Mouse (Mus musculus) T-helper 17 cell (primary cell): ENCODE measurements around the gene Numa1.
"Not testable (repeated sequence)": the region's sequence is repeated elsewhere in the genome, so short reads cannot be mapped to it uniquely, and the experiment has no call there.

Experiments used
- in situ Hi-C, 2 experiments: fragments of 300-600 bp; cut with MboI, MseI; formaldehyde crosslinking; loops; 1 replicate in 1 of 2; 2 replicates in 1 of 2; pipeline ENCODE4 v1.15.1; 2025; ENCODE audit warnings: high pct_unique_total_duplicates in 2 of 2

Numa1 gene

GRCm38 (mm10) chr7:101936996-101937395 lies 3.1 kb downstream of the Numa1 start:
- in situ Hi-C loops = loop anchor here in 1 of 2 experiments (5.0 kb wide), 1 partner anchor 615 kb away; no protein-coding TSS in a partner anchor

- in situ Hi-C loops = loop anchor here in 1 of 2 experiments (5.0 kb wide), 1 partner anchor 615 kb away; no protein-coding TSS in a partner anchor
Measured at GRCm38 (mm10) chr7:101937569-101937968, 3.7 kb downstream of the Numa1 start.

- in situ Hi-C loops = loop anchor here in 1 of 2 experiments (5.0 kb wide), 1 partner anchor 614 kb away; no protein-coding TSS in a partner anchor
Measured at GRCm38 (mm10) chr7:101938348-101938747, 4.4 kb downstream of the Numa1 start.

GRCm38 (mm10) chr7:101939758-101940157 lies 5.8 kb downstream of the Numa1 start:
- in situ Hi-C loops = loop anchor here in 1 of 2 experiments (5.0 kb wide), 1 partner anchor 613 kb away; no protein-coding TSS in a partner anchor

- in situ Hi-C loops = not testable (repeated sequence)
Measured at GRCm38 (mm10) chr7:101949008-101949407, 15.1 kb downstream of the Numa1 start.

GRCm38 (mm10) chr7:101951648-101952047 lies 17.7 kb downstream of the Numa1 start:
- in situ Hi-C loops = no loop called here

- in situ Hi-C loops = no loop called here
Measured at GRCm38 (mm10) chr7:101952098-101952497, 18.2 kb downstream of the Numa1 start.

- in situ Hi-C loops = no loop called here
Measured at GRCm38 (mm10) chr7:101954163-101954562, 20.3 kb downstream of the Numa1 start.

- in situ Hi-C loops = no loop called here
Measured at GRCm38 (mm10) chr7:101955276-101955675, 21.4 kb downstream of the Numa1 start.

GRCm38 (mm10) chr7:101955862-101956261 lies 22.0 kb downstream of the Numa1 start:
- in situ Hi-C loops = no loop called here

- in situ Hi-C loops = no loop called here
Measured at GRCm38 (mm10) chr7:101956481-101956880, 22.6 kb downstream of the Numa1 start.

- in situ Hi-C loops = no loop called here
Measured at GRCm38 (mm10) chr7:101956911-101957310, 23.0 kb downstream of the Numa1 start.

GRCm38 (mm10) chr7:101962829-101963228 lies 28.9 kb downstream of the Numa1 start:
- in situ Hi-C loops = no loop called here

- in situ Hi-C loops = no loop called here
Measured at GRCm38 (mm10) chr7:101963621-101964020, 29.7 kb downstream of the Numa1 start.

GRCm38 (mm10) chr7:101964551-101964950 lies 30.6 kb downstream of the Numa1 start:
- in situ Hi-C loops = no loop called here

- in situ Hi-C loops = no loop called here
Measured at GRCm38 (mm10) chr7:101965606-101966005, 31.7 kb downstream of the Numa1 start.

GRCm38 (mm10) chr7:101967256-101967655 lies 33.3 kb downstream of the Numa1 start:
- in situ Hi-C loops = no loop called here

- in situ Hi-C loops = no loop called here
Measured at GRCm38 (mm10) chr7:101968751-101969150, 34.8 kb downstream of the Numa1 start.

GRCm38 (mm10) chr7:101969694-101970428 lies 36.0 kb downstream of the Numa1 start:
- in situ Hi-C loops = no loop called here

- in situ Hi-C loops = no loop called here
Measured at GRCm38 (mm10) chr7:101970429-101970775, 36.5 kb downstream of the Numa1 start.

- in situ Hi-C loops = no loop called here
Measured at GRCm38 (mm10) chr7:101970821-101971461, 37.0 kb downstream of the Numa1 start.

- in situ Hi-C loops = no loop called here
Measured at GRCm38 (mm10) chr7:101971721-101972120, 37.8 kb downstream of the Numa1 start.

GRCm38 (mm10) chr7:101973730-101974129 lies 39.8 kb downstream of the Numa1 start:
- in situ Hi-C loops = no loop called here
